Mouse (Mus musculus) liver, embryonic 14.5 days (tissue): ENCODE data around the gene Gm5485. TPM values are rescaled to one million over a fixed set of nuclear protein-coding genes. Genes with fewer than 3 reads are reported as not detected.

ENCODE experiments used
- ATAC-seq: fragments of 200-750 bp; cut with Nextera tagmentation; 2 replicates; pipeline ENCODE4 v1.8.0; 2017; ENCODE audit warnings: moderate number of reproducible peaks, mild to moderate bottlenecking, moderate library complexity; ENCODE audit not compliant: insufficient read depth
- DNase-seq, 3 experiments: peaks; one replicate each; pipeline ENCODE4 v3.0.0-alpha.2; 2012 to 2013; ENCODE audit warnings: low read depth in 3 of 3, low spot score in 3 of 3
- H3K27ac ChIP-seq: fragments of 300-500 bp; sonication (generic); 2 replicates; pipeline ENCODE4 v1.5.1; 2014; ENCODE audit warnings: moderate library complexity, mild to moderate bottlenecking, control low read depth, inconsistent platforms
- H3K27me3 ChIP-seq: fragments of 300-500 bp; sonication (generic); 2 replicates; pipeline ENCODE4 v1.6.1; 2014; ENCODE audit warnings: mild to moderate bottlenecking, low read length, moderate library complexity; ENCODE audit not compliant: control insufficient read depth, insufficient read depth
- H3K36me3 ChIP-seq: fragments of 300-500 bp; sonication (generic); replicated peaks from 2 replicates; pipeline ENCODE4 v1.6.1; 2014; ENCODE audit warnings: low read depth; ENCODE audit not compliant: control insufficient read depth, insufficient read depth
- H3K4me1 ChIP-seq, 2 experiments: fragments of 200-500 bp in 1 of 2; fragments of 300-500 bp in 1 of 2; sonication (generic) in 1 of 2; replicated peaks; 2 replicates each; pipeline ENCODE4 v1.6.1; 2012 to 2014; ENCODE audit warnings: antibody characterized with exemption in 1 of 2, inconsistent platforms in 1 of 2, low read length in 1 of 2; ENCODE audit not compliant: control insufficient read depth in 2 of 2, insufficient read depth in 2 of 2
- H3K4me2 ChIP-seq: fragments of 300-500 bp; sonication (generic); 2 replicates; pipeline ENCODE4 v1.6.1; 2014; ENCODE audit warnings: low read depth, mild to moderate bottlenecking, control low read depth, moderate library complexity
- H3K4me3 ChIP-seq, 2 experiments: fragments of 200-500 bp in 1 of 2; fragments of 300-500 bp in 1 of 2; sonication (generic) in 1 of 2; 2 replicates each; pipeline ENCODE4 v1.5.1; 2012 to 2014; ENCODE audit warnings: low read depth in 2 of 2, low read length in 2 of 2, mild to moderate bottlenecking in 2 of 2, control low read depth in 1 of 2, inconsistent platforms in 1 of 2, moderate library complexity in 1 of 2; ENCODE audit not compliant: insufficient read depth in 1 of 2
- H3K9ac ChIP-seq: fragments of 300-500 bp; sonication (generic); replicated peaks from 2 replicates; pipeline ENCODE4 v1.6.1; 2014; ENCODE audit warnings: mild to moderate bottlenecking, control low read depth, moderate library complexity
- H3K9me3 ChIP-seq: fragments of 300-500 bp; sonication (generic); 2 replicates; pipeline ENCODE4 v1.6.1; 2016; ENCODE audit warnings: low read length, mixed read lengths; ENCODE audit not compliant: control insufficient read depth
- CTCF ChIP-seq: IDR thresholded peaks from 2 replicates; pipeline ENCODE4 v1.5.1; 2016; ENCODE audit warnings: antibody characterized with exemption, low read depth, control low read depth
- EP300 ChIP-seq: IDR thresholded peaks from 2 replicates; pipeline ENCODE4 v1.6.1; 2016; ENCODE audit warnings: antibody characterized with exemption, low read depth
- WGBS: fragments of 180-500 bp; shearing (Covaris S2); extraction: QIAGEN DNeasy Blood & Tissue Kit; methylation state at CpG from one replicate; pipeline ENCODE4 v1.1.7; 2014; ENCODE audit not compliant: insufficient replicate concordance; 5-methylcytosine and 5-hydroxymethylcytosine counted together
- polyA plus RNA-seq, 2 experiments: library from polyadenylated mRNA; depleted of rRNA in 1 of 2; stranded (reverse) in 1 of 2; unstranded in 1 of 2; fragments of >200 nt; fragmentation: Nextera tagmentation in 1 of 2; extraction: Ambion mirVana in 1 of 2; gene quantifications; 2 replicates each; pipeline versions ENCODE4 v1.2.1 to v1.2.3; 2012 to 2014

The Gm5485 gene
- polyA plus RNA-seq, 2 experiments, result not detected

DNA sequence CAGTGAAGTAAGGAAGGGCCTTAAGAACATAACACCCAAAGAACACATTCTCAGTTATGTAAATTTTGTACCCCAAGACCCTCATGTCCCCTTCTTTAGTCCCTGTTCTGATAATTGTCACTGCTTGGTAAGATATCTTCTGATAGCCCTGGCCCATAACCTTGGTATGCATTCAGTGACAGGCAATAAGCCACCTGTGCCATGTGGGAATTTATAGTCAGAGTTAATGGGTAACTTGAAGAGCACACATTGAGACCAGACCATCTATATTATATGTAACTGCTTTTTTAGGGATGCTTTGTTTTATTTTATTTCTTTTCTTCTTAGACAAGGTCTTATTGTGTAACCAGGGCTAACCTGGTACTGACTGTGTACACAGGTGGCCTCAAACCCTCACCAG, 8.2 kb downstream of the Gm5485 start:
- no peaks in the 10 kb centered on the region for H3K4me1 ChIP-seq
- H3K9ac ChIP-seq, result no peak overlapping the region
- H3K27me3 ChIP-seq, result no peaks in the 10 kb centered on the region
- TF ChIP-seq EP300 (no peak), CTCF (no peak)
- no peak overlapping the region for H3K4me2 ChIP-seq
- H3K9me3 ChIP-seq, result no peaks in the 10 kb centered on the region
- H3K36me3 ChIP-seq, result no peaks in the 10 kb centered on the region
- H3K27ac ChIP-seq, result no peak overlapping the region
- H3K4me3 ChIP-seq, result no peak overlapping the region
- DNase-seq (no peak), ATAC-seq (no peak)

DNA sequence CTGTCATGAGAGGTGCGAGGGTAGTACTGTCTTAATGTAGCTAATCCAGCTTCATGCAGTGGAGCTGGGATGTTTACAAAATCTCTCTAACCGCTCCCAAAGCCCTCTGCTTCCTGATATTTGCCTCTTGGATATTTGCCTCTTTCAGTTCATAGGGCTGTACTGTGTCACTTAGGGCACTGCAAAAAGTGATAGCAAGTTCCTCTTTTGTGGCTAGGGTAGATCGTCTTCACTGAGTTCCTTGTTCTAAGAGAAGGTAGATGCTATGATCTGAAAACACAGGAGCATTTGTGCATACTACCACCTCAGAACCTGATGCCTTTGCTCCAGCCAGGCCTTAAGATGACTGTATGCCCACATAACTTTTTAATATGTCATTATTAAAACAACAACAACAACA, 8.8 kb downstream of the Gm5485 start:
- 22% methylated on average over 3 of the region's 3 CpGs for WGBS
- Histone ChIP-seq H3K4me1 (no peaks in the 10 kb centered on the region), H3K27ac (no peak overlapping the region), H3K27me3 (no peaks in the 10 kb centered on the region), H3K9me3 (no peaks in the 10 kb centered on the region), H3K4me3 (no peak overlapping the region), H3K36me3 (no peaks in the 10 kb centered on the region), H3K9ac (no peak overlapping the region), H3K4me2 (no peak overlapping the region)
- DNase-seq, result no peak
- TF ChIP-seq CTCF, result no peak
- TF ChIP-seq EP300, result no peak
- no peak for ATAC-seq

DNA sequence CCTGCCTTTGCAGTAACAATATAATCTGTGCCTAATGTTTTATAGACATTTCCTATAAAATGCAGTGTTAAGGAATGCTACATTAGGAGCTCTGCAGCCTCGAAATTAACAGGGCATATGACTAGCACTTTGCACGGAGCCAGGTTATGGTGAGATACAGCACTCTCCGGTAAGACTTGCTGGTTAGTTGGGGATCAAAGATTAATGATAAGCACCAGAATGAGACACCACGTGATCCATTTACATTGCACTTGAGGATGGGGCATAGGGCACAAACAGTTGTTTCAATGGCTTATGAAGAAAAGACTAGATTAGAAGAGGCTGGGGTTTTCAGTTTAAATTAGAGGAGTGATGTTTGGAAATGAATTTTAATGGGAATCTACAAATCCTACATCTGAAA, 9.3 kb downstream of the Gm5485 start:
- Histone ChIP-seq H3K36me3 (no peaks in the 10 kb centered on the region), H3K4me1 (no peaks in the 10 kb centered on the region)

GRCm38 (mm10) chr16:48395278-48395677, 16.9 kb downstream of the Gm5485 start:
- Histone ChIP-seq H3K4me1 (no peaks in the 10 kb centered on the region), H3K4me2 (no peak overlapping the region), H3K9me3 (no peaks in the 10 kb centered on the region), H3K9ac (no peak overlapping the region), H3K4me3 (no peak overlapping the region), H3K36me3 (no peaks in the 10 kb centered on the region), H3K27me3 (no peaks in the 10 kb centered on the region), H3K27ac (no peak overlapping the region)
- no peak for ATAC-seq
- WGBS, result 60% methylated on average over 2 of the region's 2 CpGs
- no peak for DNase-seq
- no peak for TF ChIP-seq CTCF
- no peak for TF ChIP-seq EP300

More for the DNA sequence above, 9.3 kb downstream of the Gm5485 start:
- no peak overlapping the region for H3K9ac ChIP-seq
- DNase-seq, result no peak
- H3K9me3 ChIP-seq, result no peaks in the 10 kb centered on the region
- no peak for TF ChIP-seq EP300
- TF ChIP-seq CTCF, result no peak
- WGBS, result 49% methylated on average over 4 of the region's 4 CpGs
- H3K27me3 ChIP-seq, result no peaks in the 10 kb centered on the region
- H3K4me3 ChIP-seq, result no peak overlapping the region
- H3K4me2 ChIP-seq, result no peak overlapping the region
- no peak overlapping the region for H3K27ac ChIP-seq
- ATAC-seq, result no peak

- H3K36me3 ChIP-seq, result no peaks in the 10 kb centered on the region
- no peak overlapping the region for H3K9ac ChIP-seq
- 47% methylated on average over 2 of the region's 2 CpGs for WGBS
- no peaks in the 10 kb centered on the region for H3K9me3 ChIP-seq
- TF ChIP-seq CTCF, result no peak
- no peak for TF ChIP-seq EP300
- H3K4me2 ChIP-seq, result no peak overlapping the region
- H3K27ac ChIP-seq, result no peak overlapping the region
- ATAC-seq, result no peak
- no peak for DNase-seq
- no peaks in the 10 kb centered on the region for H3K4me1 ChIP-seq
- no peaks in the 10 kb centered on the region for H3K27me3 ChIP-seq
- H3K4me3 ChIP-seq, result no peak overlapping the region
Measured at GRCm38 (mm10) chr16:48386982-48387381, 25.2 kb downstream of the Gm5485 start.
